Mouse (Mus musculus) hindbrain, embryonic 13.5 days (tissue): Measurements from ENCODE around the gene Dph2. TPM values are rescaled to one million over a fixed set of nuclear protein-coding genes. Genes with fewer than 3 reads are reported as not detected.

Source experiments
- ATAC-seq: fragments of 200-750 bp; cut with Nextera tagmentation; 2 replicates; pipeline ENCODE4 v1.8.0; 2017; ENCODE audit warnings: moderate TSS enrichment; ENCODE audit not compliant: low FRiP score
- H3K27ac ChIP-seq: fragments of 300-500 bp; sonication (generic); 2 replicates; pipeline ENCODE4 v1.5.1; 2015; ENCODE audit warnings: inconsistent platforms, mild to moderate bottlenecking, moderate library complexity
- H3K27me3 ChIP-seq: fragments of 300-500 bp; sonication (generic); 2 replicates; pipeline ENCODE4 v1.6.1; 2015; ENCODE audit warnings: mild to moderate bottlenecking, inconsistent platforms
- H3K36me3 ChIP-seq: fragments of 300-500 bp; sonication (generic); 2 replicates; pipeline ENCODE4 v1.6.1; 2015; ENCODE audit warnings: mild to moderate bottlenecking, inconsistent platforms
- H3K4me1 ChIP-seq: fragments of 300-500 bp; sonication (generic); replicated peaks from 2 replicates; pipeline ENCODE4 v1.6.1; 2015; ENCODE audit warnings: inconsistent platforms
- H3K4me2 ChIP-seq: fragments of 300-500 bp; sonication (generic); 2 replicates; pipeline ENCODE4 v1.6.1; 2015; ENCODE audit warnings: inconsistent platforms, mild to moderate bottlenecking, moderate library complexity
- H3K4me3 ChIP-seq: fragments of 300-500 bp; sonication (generic); 2 replicates; pipeline ENCODE4 v1.5.1; 2015; ENCODE audit warnings: mild to moderate bottlenecking, inconsistent platforms
- H3K9ac ChIP-seq: fragments of 300-500 bp; sonication (generic); 2 replicates; pipeline ENCODE4 v1.6.1; 2015; ENCODE audit warnings: mild to moderate bottlenecking, inconsistent platforms
- H3K9me3 ChIP-seq: fragments of 300-500 bp; sonication (generic); 2 replicates; pipeline ENCODE4 v1.6.1; 2016; ENCODE audit warnings: inconsistent platforms
- WGBS: fragments of 180-500 bp; shearing (Covaris S2); methylation state at CpG from one replicate; pipeline ENCODE4 v1.1.7; 2015; 5-methylcytosine and 5-hydroxymethylcytosine counted together
- polyA plus RNA-seq: library from polyadenylated mRNA; unstranded; fragments of >200 nt; fragmentation: Nextera tagmentation; extraction: Ambion mirVana; gene quantifications from 2 replicates; pipeline ENCODE4 v1.2.1, GENCODE M21; 2015

Dph2 gene
- polyA plus RNA-seq, 1 experiment from 2014 or later: 24.0 TPM

DNA sequence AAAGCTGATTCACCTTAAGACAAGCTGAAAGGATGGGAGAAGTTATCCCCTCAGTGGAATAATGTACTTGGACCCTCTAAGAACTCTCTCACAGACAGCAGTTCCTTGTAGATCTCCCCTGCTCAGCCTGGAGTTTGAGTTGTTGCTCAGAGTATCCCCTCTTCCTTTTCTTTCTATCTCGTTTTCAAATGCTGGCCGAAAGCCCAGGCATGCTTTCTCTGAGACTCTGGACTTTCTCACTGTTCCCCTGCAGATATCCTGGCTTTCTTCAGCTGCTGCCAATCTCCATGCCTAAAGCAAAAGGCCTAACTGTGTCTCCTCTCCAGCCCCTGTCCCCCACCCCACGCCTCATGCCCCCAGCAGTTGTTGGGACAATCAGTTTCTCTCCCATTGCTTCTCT is 26.4 kb upstream of the Dph2 start:
- Histone ChIP-seq H3K4me2 (no peak overlapping the region), H3K4me1 (peaks cover 18% of the 10 kb centered on the region), H3K36me3 (no peaks in the 10 kb centered on the region), H3K4me3 (no peak overlapping the region), H3K27me3 (peaks cover 5% of the 10 kb centered on the region; the same call in 1 of the 2 replicates), H3K9me3 (no peaks in the 10 kb centered on the region), H3K9ac (no peak overlapping the region), H3K27ac (no peak overlapping the region)
- no peak for ATAC-seq
- 76% methylated on average over 3 of the region's 3 CpGs for WGBS

DNA sequence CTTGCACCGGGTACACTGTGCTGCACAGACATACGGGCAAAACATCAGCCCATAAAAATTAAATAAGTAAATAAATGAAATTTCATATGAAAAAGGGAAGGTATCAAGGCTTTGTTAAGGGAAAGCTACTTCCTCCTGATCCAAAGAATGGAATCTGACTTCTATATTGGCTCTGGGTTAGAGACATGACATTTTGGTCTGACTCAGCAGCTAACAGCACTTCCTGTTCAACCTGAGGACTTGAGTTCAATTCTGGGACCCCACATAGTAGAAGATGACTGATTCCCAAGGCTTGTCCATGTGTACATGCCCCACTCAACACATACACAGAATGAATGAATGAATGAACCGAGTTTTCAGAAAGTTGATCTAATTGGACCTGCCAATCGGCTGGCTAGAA is 26.0 kb upstream of the Dph2 start:
- Histone ChIP-seq H3K4me3 (no peak overlapping the region), H3K9ac (no peak overlapping the region), H3K27ac (no peak overlapping the region), H3K27me3 (peaks cover 2% of the 10 kb centered on the region; the same call in 1 of the 2 replicates), H3K36me3 (no peaks in the 10 kb centered on the region), H3K4me1 (peaks cover 22% of the 10 kb centered on the region), H3K4me2 (no peak overlapping the region), H3K9me3 (no peaks in the 10 kb centered on the region)
- WGBS: 94% methylated on average over 4 of the region's 4 CpGs
- ATAC-seq: no peak

DNA sequence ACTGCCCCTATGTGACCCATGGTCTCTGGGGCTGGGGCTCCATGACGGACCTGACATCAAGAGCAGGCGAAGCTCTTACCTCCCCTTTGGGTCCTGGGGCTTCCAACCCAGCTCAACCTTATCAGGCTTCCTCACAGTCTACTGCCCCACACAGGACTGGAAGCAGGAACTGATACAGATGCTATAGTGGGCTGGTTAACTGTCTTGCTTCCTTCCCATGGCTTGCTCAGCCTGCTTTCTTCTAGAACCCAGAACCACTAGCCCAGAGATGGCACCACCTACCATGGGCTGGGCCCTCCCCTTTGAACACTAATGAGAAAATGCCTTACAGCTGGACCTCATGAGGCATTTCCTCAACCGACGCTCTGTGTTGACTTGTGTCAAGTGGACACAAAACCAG is 25.6 kb upstream of the Dph2 start:
- Histone ChIP-seq H3K9me3 (no peaks in the 10 kb centered on the region), H3K4me2 (no peak overlapping the region), H3K9ac (no peak overlapping the region), H3K27ac (no peak overlapping the region), H3K36me3 (peaks cover under 1% of the 10 kb centered on the region; the same call in 1 of the 2 replicates), H3K27me3 (peaks cover 1% of the 10 kb centered on the region; the same call in 1 of the 2 replicates), H3K4me1 (peaks cover 27% of the 10 kb centered on the region), H3K4me3 (no peak overlapping the region)
- ATAC-seq: no peak
- 91% methylated on average over 4 of the region's 4 CpGs for WGBS

DNA sequence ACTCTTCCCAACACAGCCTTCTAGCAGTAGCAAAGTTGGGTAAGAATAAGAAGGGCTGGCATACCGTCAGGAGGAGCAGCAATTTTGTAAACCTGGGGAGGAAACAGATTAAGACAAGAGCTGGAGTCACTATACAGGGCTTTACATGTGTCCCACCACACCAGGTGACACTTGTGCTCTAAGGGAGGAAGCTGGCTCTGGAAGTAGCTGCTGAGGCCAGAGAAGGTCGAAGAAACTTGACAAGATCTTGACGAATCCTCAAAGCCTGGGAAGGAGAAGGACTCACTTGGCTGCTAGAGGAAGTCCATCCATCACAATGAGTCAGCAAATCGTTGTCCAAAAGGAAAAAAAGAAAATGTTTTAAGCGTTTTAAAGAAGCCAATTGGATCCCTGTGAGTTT is 24.6 kb upstream of the Dph2 start:
- no peak overlapping the region for H3K9ac ChIP-seq
- H3K4me2 ChIP-seq: peak overlapping the region; percentile 100; the same call in 1 of the 2 replicates
- 86% methylated on average over 5 of the region's 5 CpGs for WGBS

DNA sequence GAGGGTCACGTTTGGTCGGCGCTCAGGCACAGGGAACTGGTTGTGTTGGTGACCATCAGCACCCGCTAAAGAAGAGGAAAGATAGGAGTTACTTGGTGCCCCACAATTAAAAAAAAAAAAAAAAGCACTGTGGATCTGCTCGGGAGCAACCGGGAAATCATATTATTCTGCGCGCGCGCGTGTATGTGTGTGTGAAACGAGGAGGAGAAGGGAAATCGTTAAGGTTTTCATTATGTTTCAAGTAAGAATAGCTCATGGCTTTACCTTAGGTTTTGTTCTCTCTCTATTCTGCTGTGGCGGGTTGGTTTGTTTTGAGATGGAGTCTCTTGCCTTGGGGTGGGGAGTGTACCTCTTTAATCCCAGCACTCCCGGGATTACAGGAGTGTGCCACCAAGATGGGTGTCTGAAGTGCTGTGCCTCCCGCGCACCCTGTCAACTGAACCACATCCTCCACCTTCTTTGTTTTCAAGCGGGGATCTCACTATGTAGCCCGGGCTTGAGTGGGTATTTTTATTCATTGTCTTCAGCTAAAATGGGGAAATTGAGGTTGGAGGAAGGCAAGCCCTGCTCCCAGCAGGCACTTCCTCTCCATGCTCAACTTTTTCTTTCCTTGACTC is 23.8 kb upstream of the Dph2 start:
- Histone ChIP-seq H3K36me3 (peaks cover 19% of the 10 kb centered on the region), H3K4me3 (peak overlapping the region; percentile 92), H3K9me3 (no peaks in the 10 kb centered on the region), H3K27me3 (no peaks in the 10 kb centered on the region), H3K9ac (peak overlapping the region; percentile 97), H3K4me1 (peaks cover 45% of the 10 kb centered on the region), H3K27ac (peak overlapping the region; percentile 88), H3K4me2 (peak overlapping the region; percentile 100)
- WGBS: 5% methylated on average over 19 of the region's 19 CpGs
- ATAC-seq: no peak

More for the DNA sequence above, 24.6 kb upstream of the Dph2 start:
- Histone ChIP-seq H3K4me3 (0 out of 2 replicates have a peak overlapping the region, but pooled peaks have one; percentile 92), H3K27ac (no peak overlapping the region), H3K4me1 (peaks cover 37% of the 10 kb centered on the region), H3K27me3 (no peaks in the 10 kb centered on the region), H3K9me3 (no peaks in the 10 kb centered on the region), H3K36me3 (peaks cover 11% of the 10 kb centered on the region)
- ATAC-seq: no peak

DNA sequence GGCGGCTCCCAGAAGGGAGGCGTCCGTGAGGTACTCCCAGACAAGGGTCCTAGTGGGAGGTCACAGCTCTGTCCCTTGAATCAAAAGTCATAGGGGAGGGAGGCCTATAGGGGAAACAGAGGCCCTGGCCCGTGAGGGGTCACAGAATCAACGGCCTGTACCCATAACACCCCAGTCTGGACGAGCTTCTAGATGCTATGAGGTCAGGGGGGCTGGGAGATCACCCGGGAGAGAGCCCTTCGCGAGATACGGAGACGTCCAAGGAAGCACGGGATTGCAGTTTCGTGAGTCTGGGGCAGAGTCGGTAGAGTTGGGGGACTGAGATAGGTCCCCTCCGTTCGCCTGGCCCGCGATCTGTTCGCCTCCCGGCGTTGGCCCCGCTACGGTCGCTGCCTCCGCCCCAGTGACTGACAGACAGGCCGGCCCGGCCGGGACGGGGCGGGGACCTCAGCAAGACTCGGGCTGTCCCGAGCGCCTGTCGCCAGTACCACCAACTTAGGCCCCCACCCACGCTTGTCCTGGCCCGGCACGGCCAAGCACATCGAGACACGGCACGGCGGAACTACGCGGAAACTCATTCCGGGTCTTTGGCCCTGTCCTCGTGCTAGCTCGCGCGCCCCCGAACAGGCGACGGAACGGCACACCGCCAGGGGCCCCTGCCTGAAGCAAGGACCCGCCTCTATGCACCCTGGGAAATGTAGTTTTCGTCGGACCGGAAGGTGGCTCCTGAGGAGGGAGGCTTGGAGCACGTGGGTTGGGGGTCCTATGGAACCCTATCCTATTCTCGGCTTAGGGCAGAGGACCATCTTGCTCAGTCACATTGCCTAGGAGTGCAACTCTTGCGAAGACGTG is 23.0 kb upstream of the Dph2 start, which contains the start of gene Ipo13:
Gene Ipo13 (minus strand): TSS at position 409 of the 852 bp plus-strand sequence.
- under 1% methylated on average over 61 of the region's 61 CpGs for WGBS

DNA sequence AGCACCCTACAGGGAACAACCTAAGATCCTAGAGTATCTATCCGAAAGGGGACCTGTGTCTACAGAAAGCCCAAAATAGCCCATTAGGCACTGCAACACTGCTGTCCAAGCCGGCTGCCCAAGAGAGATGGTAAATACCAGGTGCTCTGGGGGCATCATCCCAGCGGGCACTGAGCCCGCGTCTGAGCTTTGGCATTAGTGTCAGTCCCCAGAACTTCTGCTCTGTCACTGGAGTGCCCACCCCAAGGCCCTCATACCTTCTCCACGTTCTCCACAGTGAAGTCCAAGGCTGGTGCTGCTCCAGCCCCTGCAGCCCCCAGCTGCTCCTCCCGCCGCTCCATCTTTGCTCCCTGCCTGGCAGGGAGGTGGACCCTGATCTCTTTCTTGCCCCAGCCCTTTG is 22.2 kb upstream of the Dph2 start:
- Histone ChIP-seq H3K4me2 (peak overlapping the region; percentile 100), H3K36me3 (peaks cover 21% of the 10 kb centered on the region), H3K4me1 (peaks cover 60% of the 10 kb centered on the region), H3K27me3 (no peaks in the 10 kb centered on the region), H3K9ac (peak overlapping the region; percentile 97), H3K9me3 (no peaks in the 10 kb centered on the region), H3K4me3 (peak overlapping the region; percentile 92), H3K27ac (no peak overlapping the region; the same call in 1 of the 2 replicates)
- 15% methylated on average over 8 of the region's 8 CpGs for WGBS
- peak; percentile 7; the same call in 1 of the 2 replicates for ATAC-seq

More for the DNA sequence above, 23.0 kb upstream of the Dph2 start, which contains the start of gene Ipo13:
- Histone ChIP-seq H3K4me1 (peaks cover 52% of the 10 kb centered on the region), H3K9me3 (no peaks in the 10 kb centered on the region), H3K36me3 (peaks cover 21% of the 10 kb centered on the region), H3K27ac (peak within 1 kb of the TSS; percentile 88), H3K27me3 (no peaks in the 10 kb centered on the region), H3K9ac (peak within 1 kb of the TSS; percentile 97), H3K4me2 (peak within 1 kb of the TSS; percentile 100), H3K4me3 (peak within 1 kb of the TSS; percentile 92)
- peak; percentile 95 for ATAC-seq

DNA sequence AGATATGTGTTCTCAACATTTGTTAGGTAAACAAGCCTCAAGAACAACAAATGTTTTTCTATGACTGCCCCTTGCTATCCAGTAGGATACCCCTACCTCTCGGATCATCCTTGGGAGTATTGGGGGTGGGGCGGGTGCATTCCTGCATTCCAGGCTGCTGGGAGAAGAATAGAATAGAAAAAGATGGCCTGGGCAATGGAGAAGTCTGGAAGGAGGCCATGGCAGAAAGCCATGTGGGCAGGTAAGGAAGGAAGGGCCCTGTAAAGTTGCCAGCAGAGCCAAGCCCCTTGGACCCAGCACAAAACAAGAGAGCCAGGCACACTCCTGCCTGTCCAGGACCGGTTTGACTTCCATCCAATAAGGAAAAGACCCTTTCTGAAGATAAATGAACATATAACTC is 21.6 kb upstream of the Dph2 start:
- H3K27ac ChIP-seq: no peak overlapping the region
- H3K9me3 ChIP-seq: no peaks in the 10 kb centered on the region
- H3K4me1 ChIP-seq: peaks cover 66% of the 10 kb centered on the region
- H3K27me3 ChIP-seq: no peaks in the 10 kb centered on the region
- H3K9ac ChIP-seq: peak overlapping the region; percentile 97
- no peak for ATAC-seq
- peaks cover 21% of the 10 kb centered on the region for H3K36me3 ChIP-seq
- H3K4me2 ChIP-seq: peak overlapping the region; percentile 100
- 43% methylated on average over 3 of the region's 3 CpGs for whole genome bisulfite sequencing
- peak overlapping the region; percentile 92 for H3K4me3 ChIP-seq

DNA sequence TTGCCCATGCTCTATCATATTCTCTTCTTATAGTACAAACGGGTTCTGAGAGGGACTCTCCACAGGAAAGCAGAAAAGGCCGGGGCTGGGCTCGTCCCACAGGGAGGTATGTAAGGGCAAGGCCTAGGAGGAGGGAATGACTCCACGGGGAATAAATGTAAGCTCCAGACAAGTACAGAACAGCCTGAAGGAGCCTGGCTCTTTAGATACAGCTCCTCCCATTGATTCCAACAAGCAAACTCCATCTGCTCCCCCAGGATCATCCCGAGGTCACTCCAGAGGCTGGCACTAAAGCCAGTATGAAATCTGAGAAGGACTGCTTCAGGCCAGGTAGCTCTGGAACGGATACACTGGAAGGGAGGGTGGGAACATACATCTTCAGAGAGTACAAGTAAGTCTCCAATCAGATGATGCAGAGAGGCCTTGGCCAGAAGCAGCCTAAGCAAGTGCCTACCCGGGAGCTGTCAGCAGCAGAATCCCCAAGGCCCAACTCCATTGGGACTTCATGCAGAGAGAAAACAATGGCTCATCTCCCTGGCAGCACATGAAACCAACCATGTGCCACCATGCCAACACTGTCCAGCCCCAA is 20.9 kb upstream of the Dph2 start:
- H3K9me3 ChIP-seq: no peaks in the 10 kb centered on the region
- peak overlapping the region; percentile 92 for H3K4me3 ChIP-seq
- H3K27me3 ChIP-seq: no peaks in the 10 kb centered on the region
- 62% methylated on average over 7 of the region's 7 CpGs for WGBS
- H3K4me2 ChIP-seq: peak overlapping the region; percentile 100
- ATAC-seq: no peak
- H3K9ac ChIP-seq: peak overlapping the region; percentile 97
- H3K4me1 ChIP-seq: peaks cover 73% of the 10 kb centered on the region
- H3K36me3 ChIP-seq: peaks cover 21% of the 10 kb centered on the region
- H3K27ac ChIP-seq: no peak overlapping the region; the same call in 1 of the 2 replicates

DNA sequence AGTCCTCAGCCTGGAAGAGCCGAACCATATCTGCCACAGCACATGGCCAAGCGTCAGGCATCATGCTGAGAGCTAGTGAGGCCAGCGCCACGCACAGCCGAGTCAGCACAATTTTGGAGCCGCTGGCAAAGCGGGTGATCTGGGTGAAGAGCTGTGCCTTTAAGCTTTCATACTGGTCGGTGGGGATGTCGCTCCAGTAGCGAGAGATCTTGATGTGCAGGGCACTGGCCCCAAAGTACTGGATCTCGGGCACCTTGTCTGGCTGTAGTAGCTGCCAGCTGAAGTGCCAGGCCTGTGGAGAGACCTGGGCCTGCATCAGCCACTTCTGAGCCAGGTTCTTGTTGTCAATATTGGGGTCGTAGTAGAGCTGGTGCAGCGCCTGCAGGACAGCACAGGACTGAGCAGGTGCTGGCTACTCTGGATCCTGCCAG is 20.3 kb upstream of the Dph2 start:
- Histone ChIP-seq H3K4me2 (peak overlapping the region; percentile 100), H3K4me1 (peaks cover 77% of the 10 kb centered on the region), H3K4me3 (no peak overlapping the region), H3K27me3 (no peaks in the 10 kb centered on the region), H3K27ac (no peak overlapping the region), H3K9me3 (no peaks in the 10 kb centered on the region), H3K36me3 (peaks cover 21% of the 10 kb centered on the region), H3K9ac (peak overlapping the region; percentile 97)
- 83% methylated on average over 13 of the region's 13 CpGs for WGBS
- no peak for ATAC-seq

DNA sequence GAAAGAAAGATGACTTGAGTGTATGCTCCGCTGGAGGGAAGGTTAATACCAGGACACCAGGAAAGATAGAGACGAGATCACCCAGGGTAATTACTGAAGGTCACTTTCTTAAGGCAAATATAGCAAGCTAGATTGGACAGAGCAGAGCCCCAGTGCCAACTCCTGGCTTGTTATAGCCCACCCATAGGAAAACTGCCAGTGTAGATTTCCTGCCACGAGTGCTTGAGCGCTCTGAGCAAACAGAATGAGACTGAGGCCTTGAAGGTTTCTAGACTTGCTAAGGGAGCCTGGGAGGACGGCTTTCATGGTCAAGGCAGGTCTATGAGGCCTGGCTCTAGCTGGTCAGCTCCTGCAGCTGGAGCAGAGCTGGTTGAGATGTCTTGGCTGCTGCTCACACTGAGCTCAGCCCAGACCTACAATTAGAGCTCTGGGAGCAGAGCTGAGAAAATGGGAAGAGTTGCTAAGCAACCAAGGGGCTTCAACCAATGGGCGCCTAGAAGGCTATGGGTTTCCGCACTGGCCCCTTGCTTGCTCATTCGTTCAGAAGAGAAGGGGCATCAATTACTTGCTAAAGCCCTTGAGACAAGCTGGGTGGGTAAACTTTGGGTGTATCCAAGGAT is 17.1 kb upstream of the Dph2 start:
- peak; percentile 82 for ATAC-seq
- Histone ChIP-seq H3K4me1 (peaks cover 72% of the 10 kb centered on the region), H3K4me2 (peak overlapping the region; percentile 50), H3K4me3 (peak overlapping the region; percentile 32), H3K27me3 (no peaks in the 10 kb centered on the region), H3K36me3 (peaks cover 49% of the 10 kb centered on the region), H3K9ac (peak overlapping the region; percentile 67), H3K27ac (peak overlapping the region; percentile 90), H3K9me3 (no peaks in the 10 kb centered on the region)
- WGBS: 49% methylated on average over 8 of the region's 8 CpGs

DNA sequence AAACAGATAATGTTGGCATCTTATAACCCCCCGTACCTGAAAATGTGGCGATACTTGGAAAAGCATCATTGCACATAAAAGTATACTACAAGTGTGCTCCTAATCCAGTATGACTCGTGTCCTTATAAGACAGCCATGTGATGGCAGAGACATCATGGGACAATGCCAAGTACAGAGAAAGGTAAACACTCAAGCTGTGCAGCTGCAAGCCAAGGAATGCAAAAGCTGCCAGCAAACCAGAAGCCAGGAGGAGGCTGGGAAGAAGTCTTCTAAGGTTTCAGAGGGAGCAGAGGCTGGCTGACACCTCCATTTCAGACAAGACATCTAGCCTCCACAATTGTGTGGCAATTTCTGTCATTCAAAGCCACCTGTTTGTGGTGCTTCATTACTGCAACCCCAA is 14.4 kb upstream of the Dph2 start:
- H3K9me3 ChIP-seq: no peaks in the 10 kb centered on the region
- no peak overlapping the region for H3K27ac ChIP-seq
- H3K4me3 ChIP-seq: no peak overlapping the region
- WGBS: 93% methylated on average over 3 of the region's 3 CpGs
- H3K9ac ChIP-seq: no peak overlapping the region
- no peaks in the 10 kb centered on the region for H3K27me3 ChIP-seq
- ATAC-seq: no peak
- peaks cover 44% of the 10 kb centered on the region for H3K4me1 ChIP-seq
- peaks cover 64% of the 10 kb centered on the region for H3K36me3 ChIP-seq
- no peak overlapping the region for H3K4me2 ChIP-seq
